Mouse (Mus musculus): Measurements from ENCODE around the gene Arnt2.

DNA sequence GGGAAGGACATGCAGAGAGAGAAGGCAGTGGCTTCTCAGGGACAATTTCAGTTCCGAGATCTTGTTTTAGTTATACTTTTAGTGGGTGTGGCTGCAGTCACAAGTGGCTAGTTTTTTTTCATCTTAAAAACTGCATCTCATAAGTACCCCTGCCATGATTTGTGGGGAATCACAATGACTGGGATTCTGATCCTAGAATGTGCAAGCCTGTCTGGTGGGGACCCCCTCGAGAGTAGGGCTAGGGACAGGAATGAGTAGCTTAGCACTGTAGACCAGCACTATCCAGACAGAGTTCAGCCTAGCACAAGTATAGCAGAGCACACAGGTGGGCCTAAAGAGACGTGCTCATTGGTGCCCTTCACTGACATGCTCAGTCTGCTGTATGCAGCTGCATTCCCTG is 27.6 kb downstream of the Arnt2 start:
- TF ChIP-seq CTCF (IDR thresholded peaks at IDR 0.05; ENCODE audit: insufficient read depth, low read depth, low read length), result no peak
- TF ChIP-seq POLR2A (IDR thresholded peaks at IDR 0.05; ENCODE audit: insufficient read depth, low read depth, low read length), result no peak

All from olfactory bulb, adult 2 months (tissue).